Mouse (Mus musculus): ENCODE results near the gene Gimap8.

- TF ChIP-seq CTCF (IDR thresholded peaks at IDR 0.05; ENCODE audit: borderline replicate concordance, insufficient read depth, low read depth, low read length), result no peak
- no peak for TF ChIP-seq POLR2A (IDR thresholded peaks at IDR 0.05; ENCODE audit: borderline replicate concordance, insufficient read depth, low read length)
Measured at GRCm38 (mm10) chr6:48680421-48680820, 33.4 kb downstream of the Gimap8 start.

Data from cerebellum, adult 2 months (tissue).